Mouse (Mus musculus) lung, adult 2 months (tissue): ENCODE results near the gene 0610030E20Rik.

ENCODE experiments used
- CTCF ChIP-seq: fragments of 200-500 bp; IDR thresholded peaks from 2 replicates; pipeline ENCODE4 v1.5.1; 2011; ENCODE audit warnings: mild to moderate bottlenecking, low read length, control low read depth; ENCODE audit not compliant: insufficient read depth
- POLR2A ChIP-seq: fragments of 200-500 bp; IDR thresholded peaks from 2 replicates; pipeline ENCODE4 v1.6.1; 2011; ENCODE audit warnings: low read depth, mild to moderate bottlenecking, control low read depth, low read length, borderline replicate concordance; ENCODE audit errors: extremely low read depth

GRCm38 (mm10) chr6:72350214-72350613 lies 3.1 kb downstream of the 0610030E20Rik start:
- TF ChIP-seq CTCF, result no peak
- no peak for TF ChIP-seq POLR2A
